ENCODE assay signal across 8 mouse cellular contexts in genomic region chr8:126588636-126589506, GRCm38 (mm10). TPM values are rescaled to one million over a fixed set of nuclear protein-coding genes. Genes with fewer than 3 reads are reported as not detected.
DNase-seq lines count a peak whose midpoint lies in the region; ATAC-seq and TF ChIP-seq lines count a peak whose summit lies in the region.

No protein-coding gene starts in this region.

- DNase-seq in neural tube, embryonic 11.5 days (ENCODE audit: low spot score) = no peak
- no peak for DNase-seq in neural tube, embryonic 10.5 days (ENCODE audit: extremely low spot score, low spot score)
- DNase-seq in forebrain, embryonic 11.5 days (ENCODE audit: low spot score) = no peak
- DNase-seq in urinary bladder, postnatal 36 days (ENCODE audit: low spot score in 2 of 2) = no peak
- DNase-seq in ovary, adult 18-20 months (ENCODE audit: low spot score) = no peak
- DNase-seq in embryo, embryonic 11 days = no peak

- no peaks in the 10 kb centered on the region; the same call in 1 of the 2 replicates for H3K36me3 ChIP-seq in neural tube, embryonic 11.5 days (ENCODE audit: control insufficient read depth, insufficient read depth, low read length)
- no peaks in the 10 kb centered on the region; the same call in 1 of the 2 replicates for H3K36me3 ChIP-seq in forebrain, embryonic 11.5 days (ENCODE audit: control insufficient read depth, insufficient read depth, low read length)
- H3K36me3 ChIP-seq in intestine, postnatal 0 days (ENCODE audit: control insufficient read depth, insufficient read depth) = peaks cover 38% of the 10 kb centered on the region
- H3K36me3 ChIP-seq in midbrain, embryonic 15.5 days (replicated peaks) = no peaks in the 10 kb centered on the region

- H3K27ac ChIP-seq in neural tube, embryonic 11.5 days (ENCODE audit: low read depth, low read length) = no peak overlapping the region
- no peak overlapping the region for H3K27ac ChIP-seq in forebrain, embryonic 11.5 days (ENCODE audit: low read depth, low read length)
- H3K27ac ChIP-seq in intestine, postnatal 0 days (ENCODE audit: low read depth, low read length) = peak overlapping the region; percentile 98
- H3K27ac ChIP-seq in midbrain, embryonic 15.5 days = no peak overlapping the region

- no peak; the same call in 1 of the 2 replicates for TF ChIP-seq CTCF in intestine, postnatal 0 days (IDR thresholded peaks at IDR 0.05; ENCODE audit: low read depth)

- peak overlapping the region; percentile 97 for H3K4me2 ChIP-seq in neural tube, embryonic 11.5 days (ENCODE audit: low read depth)
- H3K4me2 ChIP-seq in forebrain, embryonic 11.5 days (ENCODE audit: low read depth, low read length, severe bottlenecking) = peak overlapping the region; percentile 47
- H3K4me2 ChIP-seq in intestine, postnatal 0 days (replicated peaks; ENCODE audit: low read depth) = peak overlapping the region; percentile 78
- H3K4me2 ChIP-seq in midbrain, embryonic 15.5 days = peak overlapping the region; percentile 99

- H3K4me3 ChIP-seq in neural tube, embryonic 11.5 days (ENCODE audit: low read depth, low read length) = peak overlapping the region; percentile 99
- peak overlapping the region; percentile 9; the same call in 1 of the 2 replicates for H3K4me3 ChIP-seq in forebrain, embryonic 11.5 days (ENCODE audit: low read depth, low read length)
- H3K4me3 ChIP-seq in intestine, postnatal 0 days (ENCODE audit: low read depth, low read length) = peak overlapping the region; percentile 97
- H3K4me3 ChIP-seq in midbrain, embryonic 15.5 days = peak overlapping the region; percentile 60

- 37% methylated on average over 11 of the region's 11 CpGs for WGBS in neural tube, embryonic 11.5 days
- WGBS in forebrain, embryonic 11.5 days = 49% methylated on average over 11 of the region's 11 CpGs
- WGBS in intestine, postnatal 0 days = 6% methylated on average over 11 of the region's 11 CpGs
- 18% methylated on average over 11 of the region's 11 CpGs for WGBS in midbrain, embryonic 15.5 days

- no peak overlapping the region for H3K9ac ChIP-seq in neural tube, embryonic 11.5 days (ENCODE audit: low read length)
- peak overlapping the region; percentile 5; the same call in 1 of the 2 replicates for H3K9ac ChIP-seq in forebrain, embryonic 11.5 days (ENCODE audit: low read length)
- H3K9ac ChIP-seq in intestine, postnatal 0 days (ENCODE audit: low read depth, low read length) = peak overlapping the region; percentile 100
- H3K9ac ChIP-seq in midbrain, embryonic 15.5 days = peak overlapping the region; percentile 31; the same call in 1 of the 2 replicates

- no peak for ATAC-seq in neural tube, embryonic 11.5 days (ENCODE audit: insufficient read depth, low FRiP score, low TSS enrichment)
- ATAC-seq in forebrain, embryonic 11.5 days (replicated peaks; ENCODE audit: low FRiP score) = no peak
- ATAC-seq in intestine, postnatal 0 days = no peak
- no peak for ATAC-seq in midbrain, embryonic 15.5 days (replicated peaks)

- H3K9me3 ChIP-seq in neural tube, embryonic 11.5 days (ENCODE audit: control insufficient read depth, low read length) = no peaks in the 10 kb centered on the region
- no peaks in the 10 kb centered on the region for H3K9me3 ChIP-seq in forebrain, embryonic 11.5 days (ENCODE audit: control insufficient read depth, low read length)
- no peaks in the 10 kb centered on the region for H3K9me3 ChIP-seq in intestine, postnatal 0 days (ENCODE audit: control insufficient read depth)
- H3K9me3 ChIP-seq in midbrain, embryonic 15.5 days = no peaks in the 10 kb centered on the region

- peaks cover 51% of the 10 kb centered on the region for H3K4me1 ChIP-seq in neural tube, embryonic 11.5 days (ENCODE audit: control insufficient read depth, insufficient read depth, low read length)
- peaks cover 26% of the 10 kb centered on the region for H3K4me1 ChIP-seq in forebrain, embryonic 11.5 days (replicated peaks; ENCODE audit: control insufficient read depth, insufficient read depth, low read length)
- peaks cover 4% of the 10 kb centered on the region; the same call in 1 of the 2 replicates for H3K4me1 ChIP-seq in intestine, postnatal 0 days (replicated peaks; ENCODE audit: control insufficient read depth, insufficient read depth, low read length)
- peaks cover 74% of the 10 kb centered on the region for H3K4me1 ChIP-seq in midbrain, embryonic 15.5 days

- no peaks in the 10 kb centered on the region for H3K27me3 ChIP-seq in neural tube, embryonic 11.5 days (ENCODE audit: control insufficient read depth, insufficient read depth, low read length)
- H3K27me3 ChIP-seq in forebrain, embryonic 11.5 days (ENCODE audit: control insufficient read depth, insufficient read depth, low read length) = no peaks in the 10 kb centered on the region
- no peaks in the 10 kb centered on the region for H3K27me3 ChIP-seq in intestine, postnatal 0 days (replicated peaks; ENCODE audit: control insufficient read depth, insufficient read depth, low read length)
- no peaks in the 10 kb centered on the region for H3K27me3 ChIP-seq in midbrain, embryonic 15.5 days (replicated peaks)

RNA-seq across cellular contexts. Expression of gene Irf2bp2, which starts 4.9 kb away (rescaled TPM):
- 4.7 and 4.8 TPM in 2 replicates for polyA plus RNA-seq in neural tube, embryonic 11.5 days (2014; fragmentation: Nextera tagmentation; extraction: Ambion mirVana)
- polyA plus RNA-seq in forebrain, embryonic 11.5 days (2014; fragmentation: Nextera tagmentation; extraction: Ambion mirVana) = 4.5 and 4.6 TPM in 2 replicates
- 13.3 and 14.9 TPM in 2 replicates for polyA plus RNA-seq in intestine, postnatal 0 days (2015; fragmentation: Nextera tagmentation; extraction: Ambion mirVana)
- polyA plus RNA-seq in midbrain, embryonic 15.5 days (2015; fragmentation: Nextera tagmentation; extraction: Ambion mirVana) = 9.7 and 10.0 TPM in 2 replicates

Comparison
In these comparisons a context has a peak if more than half of its experiments do, and no peak if none do; other contexts are left out.
1. H3K4me2 ChIP-seq: peak in every context shown above with its lines; median percentile 99 in midbrain, embryonic 15.5 days; 97 in neural tube, embryonic 11.5 days; 78 in intestine, postnatal 0 days; 47 in forebrain, embryonic 11.5 days.
2. H3K4me3 ChIP-seq: peak in every context shown above with its lines; median percentile 99 in neural tube, embryonic 11.5 days; 97 in intestine, postnatal 0 days; 60 in midbrain, embryonic 15.5 days; 9 in forebrain, embryonic 11.5 days.